Mouse (Mus musculus) lung, adult 2 months (tissue): Measurements from ENCODE around the gene Phldb2.

Experiments used
- CTCF ChIP-seq: fragments of 200-500 bp; IDR thresholded peaks from 2 replicates; pipeline ENCODE4 v1.5.1; 2011; ENCODE audit warnings: mild to moderate bottlenecking, low read length, control low read depth; ENCODE audit not compliant: insufficient read depth
- POLR2A ChIP-seq: fragments of 200-500 bp; IDR thresholded peaks from 2 replicates; pipeline ENCODE4 v1.6.1; 2011; ENCODE audit warnings: low read depth, mild to moderate bottlenecking, control low read depth, low read length, borderline replicate concordance; ENCODE audit errors: extremely low read depth

DNA sequence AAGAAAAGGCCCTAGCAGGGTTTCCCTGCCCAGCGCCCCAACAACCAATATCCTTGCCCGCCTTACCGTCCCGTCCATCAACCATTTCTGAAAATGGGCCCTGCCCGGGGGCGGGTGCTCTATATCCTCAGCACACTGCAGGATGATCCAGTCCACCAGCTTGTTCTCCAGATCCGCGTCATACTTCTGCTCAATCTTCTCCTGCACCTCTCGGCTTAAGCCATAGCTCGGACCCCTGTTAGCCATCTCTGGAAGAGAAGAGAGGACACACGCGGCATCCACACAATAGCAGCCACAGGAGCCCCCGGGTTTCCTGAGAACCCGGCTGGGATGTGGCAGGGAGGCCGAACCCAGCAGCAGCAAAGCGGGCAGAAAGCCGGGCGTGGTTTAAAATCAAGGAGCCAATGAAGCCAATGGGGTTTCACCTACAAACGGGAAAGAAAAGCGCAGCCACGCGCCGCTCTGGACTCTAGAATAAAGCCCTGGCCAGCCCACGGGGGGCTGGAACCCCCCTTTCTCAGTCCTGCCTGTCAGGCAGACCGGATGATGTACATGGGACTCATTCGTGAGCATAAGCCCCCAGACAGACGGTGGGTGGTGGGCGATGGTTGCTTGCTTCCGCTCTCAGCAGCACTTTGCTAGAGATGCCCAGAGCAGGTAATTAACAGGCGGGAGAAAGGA, 229.2 kb downstream of the Phldb2 start, which contains the start of gene Tagln3:
- TF ChIP-seq POLR2A, result no peak
- TF ChIP-seq CTCF, result no peak
